Mouse (Mus musculus) liver, postnatal 0 days (tissue): Measurements from ENCODE around the gene Clmn.

Experiments
- CTCF ChIP-seq: sonication (generic); IDR thresholded peaks from 2 replicates; pipeline ENCODE4 v1.5.1; 2016; ENCODE audit warnings: antibody characterized with exemption, low read depth
- EP300 ChIP-seq: IDR thresholded peaks from 2 replicates; pipeline ENCODE4 v1.6.1; 2016; ENCODE audit warnings: antibody characterized with exemption, low read depth, mild to moderate bottlenecking

DNA sequence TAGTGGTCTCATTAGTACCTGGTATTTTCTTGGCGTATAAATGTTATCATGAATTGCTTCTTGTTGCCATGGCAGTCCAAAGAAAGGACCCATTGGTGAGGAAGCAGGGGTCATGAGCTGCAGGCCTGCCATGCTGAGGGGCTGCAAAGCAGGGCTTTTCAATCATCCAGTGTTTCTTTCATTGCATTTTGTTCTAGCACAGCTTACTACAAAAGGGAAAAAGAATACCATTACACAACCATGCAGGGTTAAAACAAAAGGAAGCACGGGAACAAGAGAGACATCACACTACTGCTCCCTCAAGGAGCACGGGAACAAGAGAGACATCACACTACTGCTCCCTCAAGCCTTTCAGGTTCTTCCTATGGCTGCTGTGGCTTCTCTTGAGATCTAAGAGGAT lies 133.1 kb downstream of the Clmn start:
- no peak for TF ChIP-seq CTCF
- no peak for TF ChIP-seq EP300
